Mouse (Mus musculus) gonadal fat pad, adult 2 months (tissue): Measurements from ENCODE around the gene Glp1r. TPM values are rescaled to one million over a fixed set of nuclear protein-coding genes. Genes with fewer than 3 reads are reported as not detected.

Experiments
- DNase-seq: peaks from one replicate; pipeline ENCODE4 v3.0.0-alpha.2; 2012; ENCODE audit warnings: low read depth
- polyA plus RNA-seq: library from polyadenylated mRNA; depleted of rRNA; stranded (reverse); fragments of >200 nt; gene quantifications from 2 replicates; pipeline ENCODE4 v1.2.3, GENCODE M21; 2012

Gene Glp1r
- polyA plus RNA-seq, 1 experiment, result 0.08 TPM

GRCm38 (mm10) chr17:30912536-30912935, 10.9 kb downstream of the Glp1r start:
- no peak for DNase-seq

- no peak for DNase-seq
Measured at GRCm38 (mm10) chr17:30914264-30914663, 12.6 kb downstream of the Glp1r start.

DNA sequence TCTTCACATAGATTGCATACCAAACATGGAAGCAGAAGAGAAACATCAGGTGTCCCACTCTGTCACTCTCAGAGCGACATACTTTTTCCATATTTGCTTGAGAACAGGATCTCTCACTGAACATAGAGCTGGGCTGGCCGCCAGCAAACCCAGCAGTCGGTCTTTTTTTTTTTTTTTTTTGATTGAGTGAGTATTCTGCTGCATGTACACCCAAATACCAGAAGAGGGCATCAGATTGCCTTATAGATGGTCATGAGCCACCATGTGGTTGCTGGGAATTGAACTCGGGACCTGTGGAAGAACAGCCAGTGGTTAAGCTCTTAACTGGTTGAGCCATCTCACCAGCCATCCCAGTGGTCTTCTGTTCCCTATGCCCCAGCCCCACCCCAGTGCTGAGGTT, 21.9 kb downstream of the Glp1r start:
- DNase-seq, result no peak

- DNase-seq, result no peak
Measured at GRCm38 (mm10) chr17:30930827-30931226, 29.2 kb downstream of the Glp1r start.

GRCm38 (mm10) chr17:30932836-30933235, 31.2 kb downstream of the Glp1r start:
- no peak for DNase-seq

DNA sequence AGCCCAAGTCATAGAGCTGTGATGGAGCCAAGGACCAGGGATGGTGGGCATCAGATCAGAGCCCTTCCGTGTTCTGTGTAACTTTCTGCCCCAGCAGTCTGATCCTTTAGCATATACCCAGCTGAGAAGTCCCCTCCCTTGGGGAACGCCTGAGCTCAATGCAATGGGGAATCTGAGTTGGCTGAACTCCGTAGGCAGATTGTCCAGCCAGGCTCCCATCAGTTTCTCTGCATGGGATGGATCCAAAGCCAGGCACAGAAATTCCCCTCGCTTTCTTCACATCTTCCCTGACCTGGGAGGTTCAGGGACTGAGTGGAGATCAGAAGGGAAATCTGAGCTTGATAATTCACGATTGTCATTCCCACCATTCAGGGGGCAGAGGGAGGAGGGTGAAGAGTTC, 33.7 kb downstream of the Glp1r start:
- DNase-seq, result no peak

DNA sequence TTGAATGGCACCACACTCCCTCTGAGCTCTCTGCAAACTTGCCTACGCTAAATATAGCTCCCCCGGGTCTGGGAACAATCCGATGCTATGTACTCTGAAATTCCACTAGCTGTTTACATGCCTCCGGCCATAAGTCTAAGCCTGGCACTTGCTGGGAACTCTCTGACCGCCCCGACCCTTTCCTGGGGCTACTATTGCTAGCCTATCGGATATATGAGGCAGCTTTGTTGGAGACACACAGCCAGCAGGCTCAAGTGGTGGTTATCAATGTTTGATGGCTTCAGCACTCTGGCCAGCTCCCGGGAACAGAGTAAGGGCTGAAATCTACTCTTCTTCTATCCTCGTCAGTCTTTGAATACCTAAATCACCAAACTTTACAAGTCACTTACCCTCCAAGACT, 36.9 kb downstream of the Glp1r start:
- no peak for DNase-seq

- DNase-seq, result no peak
Measured at GRCm38 (mm10) chr17:30948382-30948781, 46.8 kb downstream of the Glp1r start.

DNA sequence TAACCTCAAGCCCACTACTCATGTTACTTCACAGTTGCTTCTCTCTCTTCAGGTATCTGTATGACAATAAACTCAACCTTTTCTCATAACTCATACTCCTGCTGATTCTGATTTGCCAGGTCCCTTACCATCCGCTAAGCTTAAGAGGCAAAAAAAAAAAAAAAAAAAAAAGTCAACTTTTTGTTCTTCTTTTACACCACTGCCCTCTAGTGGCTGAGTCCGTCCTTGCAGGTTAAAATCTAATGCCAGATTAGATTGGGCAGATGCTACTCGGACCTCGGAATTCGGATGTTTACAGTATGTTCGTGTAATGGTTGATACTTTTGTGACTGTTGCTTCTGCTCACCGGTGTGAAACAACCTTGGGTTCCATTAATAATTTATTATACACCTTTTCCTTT, 49.2 kb downstream of the Glp1r start:
- no peak for DNase-seq

GRCm38 (mm10) chr17:30951600-30951999, 50.0 kb downstream of the Glp1r start:
- DNase-seq, result no peak

- no peak for DNase-seq
Measured at GRCm38 (mm10) chr17:30954340-30954739, 52.7 kb downstream of the Glp1r start, which contains the start of gene Umodl1. Umodl1 (plus strand) TSS chr17:30954640.

GRCm38 (mm10) chr17:30961936-30962592, 60.4 kb downstream of the Glp1r start:
- no peak for DNase-seq

- no peak for DNase-seq
Measured at GRCm38 (mm10) chr17:30962880-30963279, 61.3 kb downstream of the Glp1r start.

- DNase-seq, result no peak
Measured at GRCm38 (mm10) chr17:30969983-30970382, 68.4 kb downstream of the Glp1r start.

DNA sequence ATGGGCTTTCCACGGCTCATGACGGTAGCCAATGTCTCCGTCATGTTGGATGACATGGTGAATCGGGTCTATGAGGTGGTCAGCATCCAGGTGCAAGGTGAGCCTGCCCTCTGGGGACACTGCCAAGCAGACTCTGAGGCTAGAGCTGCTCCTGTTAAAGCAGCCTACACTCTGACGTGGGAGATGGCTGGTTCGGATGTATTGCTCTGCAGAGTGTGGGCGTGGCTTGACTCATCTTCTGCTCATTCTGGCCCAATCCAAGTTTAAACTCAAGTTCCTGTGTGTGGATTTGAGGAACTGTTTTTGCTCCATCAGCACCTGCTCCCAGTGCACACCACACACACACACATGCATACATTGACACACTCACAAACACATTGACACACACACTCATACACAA, 70.3 kb downstream of the Glp1r start:
- DNase-seq, result no peak

GRCm38 (mm10) chr17:30973332-30973731, 71.7 kb downstream of the Glp1r start:
- no peak for DNase-seq

- no peak for DNase-seq
Measured at GRCm38 (mm10) chr17:30977290-30977689, 75.7 kb downstream of the Glp1r start.

- no peak for DNase-seq
Measured at GRCm38 (mm10) chr17:30978556-30978955, 76.9 kb downstream of the Glp1r start.

DNA sequence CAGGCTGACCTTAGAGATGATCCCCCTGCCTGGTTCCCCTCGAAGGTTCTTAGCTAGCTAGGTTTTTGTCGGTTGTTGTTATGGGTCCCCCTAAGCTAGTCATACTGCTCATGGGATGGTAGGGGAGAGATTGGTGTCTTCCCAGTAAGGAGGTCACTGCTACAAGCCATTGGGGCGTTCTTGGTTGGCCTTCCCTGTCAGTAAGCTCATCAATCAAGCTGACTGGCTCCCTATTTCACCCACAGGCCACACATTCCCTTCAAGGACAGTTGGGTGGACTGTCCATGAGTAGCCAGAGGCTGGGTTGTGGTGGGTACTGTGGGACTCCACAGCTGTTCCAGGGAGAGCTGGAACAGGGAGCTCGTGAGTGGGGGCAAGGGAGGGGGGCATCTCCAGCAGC, 81.9 kb downstream of the Glp1r start:
- no peak for DNase-seq

DNA sequence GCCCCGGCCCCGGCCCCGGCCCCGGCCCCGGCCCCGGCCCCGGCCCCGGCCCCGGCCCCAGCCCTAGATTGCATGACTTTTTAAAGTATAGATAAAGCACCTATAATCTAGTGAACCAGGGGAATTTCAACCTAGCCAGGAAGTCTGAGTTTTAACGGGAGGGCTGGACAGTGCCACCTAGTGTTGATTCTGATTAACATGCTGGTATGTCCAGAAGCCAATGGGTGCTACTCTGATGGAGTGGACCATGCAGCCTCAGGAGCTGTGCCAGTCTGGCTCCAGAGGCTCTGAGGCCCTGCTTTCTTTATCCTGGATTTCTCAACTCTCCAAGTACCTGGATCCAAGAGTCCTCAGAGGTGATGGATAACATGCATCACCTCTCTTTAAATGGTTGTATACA, 88.6 kb downstream of the Glp1r start:
- DNase-seq, result no peak
